Mouse (Mus musculus) thymus, adult 2 months (tissue): Measurements from ENCODE around the gene Slc19a3. TPM values are rescaled to one million over a fixed set of nuclear protein-coding genes. Genes with fewer than 3 reads are reported as not detected.

Source experiments
- DNase-seq: peaks from one replicate; pipeline ENCODE4 v3.0.0; 2021
- H3K27ac ChIP-seq: fragments of 200-500 bp; 2 replicates; pipeline ENCODE4 v1.5.1; 2012; ENCODE audit warnings: low read length, control low read depth; ENCODE audit not compliant: control insufficient read depth, insufficient read depth
- H3K27me3 ChIP-seq: fragments of 200-500 bp; 2 replicates; pipeline ENCODE4 v1.6.1; 2012; ENCODE audit warnings: mild to moderate bottlenecking, low read length, moderate library complexity, mixed read lengths; ENCODE audit not compliant: control insufficient read depth, insufficient read depth
- H3K36me3 ChIP-seq: fragments of 200-500 bp; 2 replicates; pipeline ENCODE4 v1.6.1; 2012; ENCODE audit warnings: mild to moderate bottlenecking, low read length, moderate library complexity; ENCODE audit not compliant: control insufficient read depth, insufficient read depth
- H3K4me1 ChIP-seq: fragments of 200-500 bp; replicated peaks from 2 replicates; pipeline ENCODE4 v1.6.1; 2012; ENCODE audit warnings: low read length; ENCODE audit not compliant: control insufficient read depth, insufficient read depth
- H3K4me3 ChIP-seq: fragments of 200-500 bp; 2 replicates; pipeline ENCODE4 v1.5.1; 2012; ENCODE audit warnings: mild to moderate bottlenecking, low read length, control low read depth, moderate library complexity; ENCODE audit not compliant: control insufficient read depth, insufficient read depth
- CTCF ChIP-seq: fragments of 200-500 bp; IDR thresholded peaks from 2 replicates; pipeline ENCODE4 v1.5.1; 2012; ENCODE audit warnings: mild to moderate bottlenecking, control low read depth, low read length, moderate library complexity, borderline replicate concordance; ENCODE audit not compliant: control insufficient read depth, poor library complexity, insufficient read depth; ENCODE audit errors: extremely low read depth
- POLR2A ChIP-seq: fragments of 200-500 bp; IDR thresholded peaks from 2 replicates; pipeline ENCODE4 v1.6.1; 2012; ENCODE audit warnings: mild to moderate bottlenecking, low read length, control low read depth, moderate library complexity; ENCODE audit not compliant: control insufficient read depth, poor library complexity, insufficient read depth; ENCODE audit errors: extremely low read depth
- WGBS: fragments of 180-500 bp; shearing (Covaris S2); methylation state at CpG from one replicate; pipeline ENCODE4 v1.1.7; 2018; 5-methylcytosine and 5-hydroxymethylcytosine counted together
- polyA plus RNA-seq: library from polyadenylated mRNA; depleted of rRNA; stranded (reverse); fragments of >200 nt; gene quantifications from 2 replicates; pipeline ENCODE4 v1.2.3, GENCODE M21; 2012; rRNA removed

The Slc19a3 gene
- polyA plus RNA-seq, 1 experiment: 0.07 TPM

DNA sequence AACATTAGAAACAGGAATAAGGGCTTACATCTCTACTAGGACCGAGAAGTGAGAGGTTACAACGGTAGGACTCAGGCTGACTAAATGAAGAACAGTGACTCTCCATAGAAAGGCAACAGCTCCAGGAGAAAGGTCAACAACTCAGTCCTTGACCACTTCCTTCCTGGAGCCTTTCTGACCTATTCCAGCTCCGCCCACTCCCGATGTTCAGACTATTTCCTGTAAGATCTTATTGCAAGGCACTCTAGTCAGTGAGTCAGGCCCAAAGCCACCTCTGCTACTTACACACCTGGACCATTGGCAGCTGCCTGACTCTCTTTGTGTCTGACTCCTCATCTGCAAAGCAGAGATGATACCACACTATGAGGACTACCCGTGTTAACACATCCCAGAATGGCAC, 62.5 kb downstream of the Slc19a3 start:
- TF ChIP-seq CTCF: no peak
- no peak for TF ChIP-seq POLR2A
- Histone ChIP-seq H3K27me3 (no peaks in the 10 kb centered on the region), H3K4me1 (peaks cover 8% of the 10 kb centered on the region), H3K36me3 (no peaks in the 10 kb centered on the region), H3K27ac (no peak overlapping the region), H3K4me3 (no peak overlapping the region)
- DNase-seq: no peak
- WGBS: 53% methylated on average over 5 of the region's 5 CpGs

DNA sequence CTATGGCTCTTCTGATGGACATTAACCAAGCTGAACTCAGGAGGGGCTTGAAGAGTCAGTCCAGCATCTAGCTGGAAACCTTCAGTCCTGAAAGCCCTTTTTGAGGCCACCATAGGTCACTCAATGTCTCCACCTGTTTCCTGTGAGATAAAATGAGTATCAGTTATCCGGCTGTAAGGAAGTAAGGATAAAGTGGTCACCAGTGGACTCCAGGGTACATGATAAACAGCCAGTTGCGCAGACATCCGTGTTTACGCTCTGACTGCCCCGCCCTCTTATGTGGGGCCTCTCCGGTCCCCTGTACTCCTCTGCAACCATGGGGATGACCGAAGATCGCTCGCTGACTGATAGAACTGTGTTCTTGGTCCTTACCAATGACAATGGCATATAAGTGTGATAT, 63.9 kb downstream of the Slc19a3 start:
- no peak for DNase-seq
- no peak overlapping the region for H3K4me3 ChIP-seq
- TF ChIP-seq CTCF (no peak), POLR2A (no peak)
- no peaks in the 10 kb centered on the region for H3K36me3 ChIP-seq
- 74% methylated on average over 9 of the region's 9 CpGs for WGBS
- H3K27me3 ChIP-seq: no peaks in the 10 kb centered on the region
- H3K4me1 ChIP-seq: peaks cover 8% of the 10 kb centered on the region
- H3K27ac ChIP-seq: peak overlapping the region; percentile 43; the same call in 1 of the 2 replicates

DNA sequence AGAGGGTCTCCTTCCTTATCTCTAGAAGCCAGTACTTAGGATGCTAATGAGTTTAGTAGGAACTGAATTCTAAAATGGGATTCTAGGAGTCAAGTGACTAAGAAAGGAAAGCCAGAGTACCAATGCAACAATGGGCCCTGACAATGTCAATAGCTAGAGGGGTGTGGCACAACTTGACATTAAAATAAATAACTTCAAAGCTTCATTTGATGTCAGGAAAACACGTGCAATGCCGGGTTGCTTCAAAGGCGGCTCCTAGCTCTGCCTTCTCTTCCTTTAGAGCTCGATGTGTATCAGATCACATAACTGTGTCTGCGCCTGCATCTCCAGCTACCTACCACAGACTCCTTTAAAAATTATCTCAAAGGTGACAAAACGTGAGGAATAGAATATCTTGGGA, 64.3 kb downstream of the Slc19a3 start:
- WGBS: 26% methylated on average over 6 of the region's 6 CpGs
- Histone ChIP-seq H3K4me3 (no peak overlapping the region), H3K4me1 (peaks cover 8% of the 10 kb centered on the region), H3K27me3 (no peaks in the 10 kb centered on the region), H3K27ac (no peak overlapping the region), H3K36me3 (no peaks in the 10 kb centered on the region)
- DNase-seq: no peak
- no peak for TF ChIP-seq POLR2A
- TF ChIP-seq CTCF: no peak

DNA sequence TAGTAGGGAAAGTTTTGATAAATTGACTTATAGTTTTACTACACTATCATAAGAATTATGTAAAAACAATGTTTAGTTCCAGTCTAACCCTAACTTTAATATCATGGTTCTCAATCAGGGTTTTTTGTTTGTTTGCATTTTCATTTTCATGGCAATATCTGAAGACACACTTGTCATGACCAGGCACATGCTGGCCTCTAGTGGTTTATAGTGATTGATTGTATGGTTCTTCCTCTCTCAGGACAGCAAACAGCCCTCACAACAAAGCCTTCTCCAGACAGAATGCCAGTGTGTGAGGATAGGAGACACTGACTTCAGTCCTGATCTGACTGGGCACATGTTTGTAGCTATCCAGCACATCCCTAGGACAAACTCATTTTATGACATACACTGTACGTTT, 65.0 kb downstream of the Slc19a3 start:
- H3K36me3 ChIP-seq: no peaks in the 10 kb centered on the region
- DNase-seq: no peak
- WGBS: 97% methylated on average over 1 of the region's 1 CpGs
- H3K4me1 ChIP-seq: peaks cover 8% of the 10 kb centered on the region
- no peak overlapping the region for H3K4me3 ChIP-seq
- no peak for TF ChIP-seq POLR2A
- TF ChIP-seq CTCF: no peak
- no peaks in the 10 kb centered on the region for H3K27me3 ChIP-seq
- no peak overlapping the region for H3K27ac ChIP-seq

DNA sequence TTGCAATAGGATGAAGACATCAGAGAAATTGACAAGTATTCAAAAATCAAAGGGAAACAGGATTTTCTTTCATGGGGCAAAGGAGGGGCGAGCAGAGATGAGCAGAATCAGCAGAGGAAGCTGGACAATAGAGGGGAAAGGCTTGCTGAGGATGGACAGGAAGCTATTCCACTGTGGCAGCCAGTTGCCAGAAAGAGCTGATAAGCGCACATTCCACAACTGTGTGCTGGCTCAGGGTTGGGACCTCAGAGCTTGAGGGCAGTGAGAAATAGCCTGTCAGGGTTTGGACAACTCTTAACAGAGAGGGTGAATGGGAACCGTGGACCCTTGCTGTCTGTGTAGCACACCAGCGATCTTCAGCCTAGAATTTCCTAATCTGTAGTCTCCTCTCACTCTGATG, 66.2 kb downstream of the Slc19a3 start:
- Histone ChIP-seq H3K36me3 (no peaks in the 10 kb centered on the region), H3K4me1 (peaks cover 8% of the 10 kb centered on the region), H3K27me3 (no peaks in the 10 kb centered on the region), H3K27ac (no peak overlapping the region), H3K4me3 (no peak overlapping the region)
- DNase-seq: no peak
- WGBS: 60% methylated on average over 4 of the region's 4 CpGs
- TF ChIP-seq CTCF (no peak), POLR2A (no peak)

DNA sequence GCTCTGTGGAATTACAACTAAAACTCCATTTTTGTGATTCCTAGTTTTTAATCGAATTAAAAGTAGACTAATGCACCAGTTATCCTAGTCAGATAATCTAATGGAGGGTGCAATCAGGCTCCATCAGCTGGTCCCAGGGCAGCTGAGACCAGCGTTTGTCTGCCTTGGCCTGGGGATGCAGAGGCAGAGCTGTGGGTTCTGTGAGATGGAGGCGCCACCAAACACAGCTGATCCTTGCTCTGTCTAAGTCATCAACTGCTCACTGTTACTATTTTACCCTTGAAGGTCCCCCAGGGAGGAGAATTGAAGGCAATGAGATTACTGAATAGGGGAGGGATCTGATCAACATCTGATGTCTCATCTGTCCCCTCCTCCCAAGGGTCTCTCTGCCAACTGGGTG, 71.8 kb downstream of the Slc19a3 start:
- Histone ChIP-seq H3K4me3 (no peak overlapping the region), H3K4me1 (no peaks in the 10 kb centered on the region), H3K27me3 (no peaks in the 10 kb centered on the region), H3K36me3 (no peaks in the 10 kb centered on the region), H3K27ac (no peak overlapping the region)
- no peak for TF ChIP-seq CTCF
- no peak for TF ChIP-seq POLR2A
- no peak for DNase-seq
- WGBS: 82% methylated on average over 3 of the region's 3 CpGs

Other genes with a start within 250 kb of the Slc19a3 start
- 69.0 and 75.4 TPM in 2 replicates for gene Agfg1, start 199.0 kb downstream of the Slc19a3 start, polyA plus RNA-seq
- 0.98 and 1.0 TPM in 2 replicates for gene A030005L19Rik, start 125.1 kb downstream of the Slc19a3 start, polyA plus RNA-seq
- not detected in 2 replicates for gene A030014E15Rik, start 113.5 kb downstream of the Slc19a3 start, polyA plus RNA-seq
- not detected in 2 replicates for gene Gm6217, start 107.0 kb downstream of the Slc19a3 start, polyA plus RNA-seq
- gene A030003K21Rik, start 95.1 kb downstream of the Slc19a3 start, polyA plus RNA-seq: not detected in 2 replicates
- gene Gm7544, start 82.4 kb downstream of the Slc19a3 start, polyA plus RNA-seq: not detected in 2 replicates
- not detected in 2 replicates for gene Gm47955, start 78.2 kb downstream of the Slc19a3 start, polyA plus RNA-seq
- not detected in 2 replicates for gene Gm47959, start 37.9 kb downstream of the Slc19a3 start, polyA plus RNA-seq
- not detected in 2 replicates for gene Krtap28-10, start 4.0 kb upstream of the Slc19a3 start, polyA plus RNA-seq
- gene Gm47969, start 6.5 kb upstream of the Slc19a3 start, polyA plus RNA-seq: not detected in 2 replicates
- not detected in 2 replicates for gene A030005K14Rik, start 20.9 kb upstream of the Slc19a3 start, polyA plus RNA-seq
- gene Krtap28-13, start 22.5 kb upstream of the Slc19a3 start, polyA plus RNA-seq: not detected in 2 replicates
- gene Ccl20, start 78.3 kb upstream of the Slc19a3 start, polyA plus RNA-seq: 14.3 and 16.7 TPM in 2 replicates
- gene Daw1, start 121.3 kb upstream of the Slc19a3 start, polyA plus RNA-seq: not detected in 2 replicates